Comparison of ENCODE assay signal across 9 mouse cellular contexts in genomic region chr6:114928462-114928861, GRCm38 (mm10). TPM values are rescaled to one million over a fixed set of nuclear protein-coding genes. Genes with fewer than 3 reads are reported as not detected.
DNase-seq lines count a peak whose midpoint lies in the region; ATAC-seq and TF ChIP-seq lines count a peak whose summit lies in the region.
"Had no signal": no experiment of that assay in that cellular context is flagged by ENCODE, and none has a peak within 500 bp of the region (broad histone marks: within the 10 kb centered on the region; RNA-seq: fewer than 3 reads in every experiment).

No protein-coding gene starts in this region.

- peak; percentile 96 for TF ChIP-seq CTCF in stomach, postnatal 0 days (IDR thresholded peaks at IDR 0.05; ENCODE audit: low read depth)

- peaks cover 11% of the 10 kb centered on the region; the same call in 1 of the 2 replicates for H3K4me1 ChIP-seq in hindbrain, embryonic 15.5 days (replicated peaks)
- peaks cover 30% of the 10 kb centered on the region for H3K4me1 ChIP-seq in limb, embryonic 14.5 days (ENCODE audit: control insufficient read depth, insufficient read depth, low read length)
- peaks cover 2% of the 10 kb centered on the region; the same call in 1 of the 2 replicates for H3K4me1 ChIP-seq in stomach, postnatal 0 days (replicated peaks; ENCODE audit: control insufficient read depth, insufficient read depth)

- DNase-seq in urinary bladder, adult 18-20 months (ENCODE audit: low spot score in 2 of 2) = peak; percentile 46 to 63
- no peak for DNase-seq in urinary bladder, postnatal 10 days (ENCODE audit: low spot score)
- DNase-seq in cerebellum, adult 9-10 months = peak; percentile 92
- peak; percentile 59 to 66 for DNase-seq in frontal cortex, postnatal 14 days (ENCODE audit: low spot score in 2 of 2)
- peak; percentile 58 for DNase-seq in limb, embryonic 14.5 days (ENCODE audit: low spot score)
- DNase-seq in natural killer cell, adult 2 months (ENCODE audit: low spot score in 2 of 2) = peak; percentile 71 to 74
- DNase-seq in stomach, postnatal 0 days (ENCODE audit: low spot score) = peak; percentile 74

- no peaks in the 10 kb centered on the region for H3K36me3 ChIP-seq in hindbrain, embryonic 15.5 days
- no peaks in the 10 kb centered on the region for H3K36me3 ChIP-seq in limb, embryonic 14.5 days (ENCODE audit: control insufficient read depth, insufficient read depth, low read length)
- no peaks in the 10 kb centered on the region for H3K36me3 ChIP-seq in stomach, postnatal 0 days (ENCODE audit: control insufficient read depth, insufficient read depth, low read length)

- WGBS in hindbrain, embryonic 15.5 days = 3% methylated on average over 4 of the region's 4 CpGs
- WGBS in limb, embryonic 14.5 days = 8% methylated on average over 4 of the region's 4 CpGs
- WGBS in stomach, postnatal 0 days = 5% methylated on average over 4 of the region's 4 CpGs

- no peak for TF ChIP-seq POLR2A in limb, embryonic 14.5 days (IDR thresholded peaks at IDR 0.05; ENCODE audit: borderline replicate concordance, extremely low read depth, insufficient read depth, insufficient read length)

- H3K27me3 ChIP-seq in hindbrain, embryonic 15.5 days = no peaks in the 10 kb centered on the region
- no peaks in the 10 kb centered on the region for H3K27me3 ChIP-seq in limb, embryonic 14.5 days (ENCODE audit: control insufficient read depth, insufficient read depth, low read length)
- H3K27me3 ChIP-seq in stomach, postnatal 0 days (ENCODE audit: control insufficient read depth, insufficient read depth, low read length) = no peaks in the 10 kb centered on the region
- H3K27me3 ChIP-seq: embryonic facial prominence, embryonic 15.5 days had no signal

- TF ChIP-seq EP300 in stomach, postnatal 0 days (optimal IDR thresholded peaks at IDR 0.05) = no peak

- no peak overlapping the region for H3K4me2 ChIP-seq in hindbrain, embryonic 15.5 days
- no peak overlapping the region for H3K4me2 ChIP-seq in limb, embryonic 14.5 days (replicated peaks; ENCODE audit: low read depth, low read length, severe bottlenecking)
- no peak overlapping the region for H3K4me2 ChIP-seq in stomach, postnatal 0 days (replicated peaks; ENCODE audit: low read depth)
- H3K4me2 ChIP-seq: embryonic facial prominence, embryonic 15.5 days had no signal

- no peak overlapping the region for H3K9ac ChIP-seq in hindbrain, embryonic 15.5 days
- H3K9ac ChIP-seq in limb, embryonic 14.5 days (ENCODE audit: low read depth, low read length, severe bottlenecking) = no peak overlapping the region
- H3K9ac ChIP-seq in stomach, postnatal 0 days (ENCODE audit: low read length) = no peak overlapping the region
- H3K9ac ChIP-seq: embryonic facial prominence, embryonic 15.5 days had no signal

- H3K4me3 ChIP-seq in hindbrain, embryonic 15.5 days = no peak overlapping the region
- H3K4me3 ChIP-seq in limb, embryonic 14.5 days (replicated peaks; ENCODE audit: low read length) = no peak overlapping the region
- no peak overlapping the region for H3K4me3 ChIP-seq in stomach, postnatal 0 days (ENCODE audit: low read depth, low read length)
- H3K4me3 ChIP-seq: embryonic facial prominence, embryonic 15.5 days had no signal

- 0 out of 2 replicates have a peak, but pooled peaks have one; percentile 33 for ATAC-seq in hindbrain, embryonic 15.5 days (ENCODE audit: low FRiP score, low read depth)
- ATAC-seq in limb, embryonic 14.5 days (ENCODE audit: low FRiP score, low read depth) = peak; percentile 41
- 0 out of 2 replicates have a peak, but pooled peaks have one; percentile 36 for ATAC-seq in stomach, postnatal 0 days (ENCODE audit: low FRiP score, low TSS enrichment)

- H3K27ac ChIP-seq in hindbrain, embryonic 15.5 days (replicated peaks) = no peak overlapping the region
- no peak overlapping the region for H3K27ac ChIP-seq in limb, embryonic 14.5 days (replicated peaks; ENCODE audit: low read depth, low read length)
- no peak overlapping the region for H3K27ac ChIP-seq in stomach, postnatal 0 days (replicated peaks)
- H3K27ac ChIP-seq: embryonic facial prominence, embryonic 15.5 days had no signal

- no peaks in the 10 kb centered on the region for H3K9me3 ChIP-seq in hindbrain, embryonic 15.5 days
- no peaks in the 10 kb centered on the region for H3K9me3 ChIP-seq in limb, embryonic 14.5 days (ENCODE audit: control insufficient read depth, low read length)
- H3K9me3 ChIP-seq in stomach, postnatal 0 days (ENCODE audit: control insufficient read depth, low read length) = no peaks in the 10 kb centered on the region

RNA-seq across cellular contexts. Expression of gene Vgll4, which starts 41.3 kb away (rescaled TPM):
- 51.8 and 59.6 TPM in 2 replicates for polyA plus RNA-seq in hindbrain, embryonic 15.5 days (2015; fragmentation: Nextera tagmentation; extraction: Ambion mirVana)
- 70.1 and 91.7 TPM in 2 replicates for polyA plus RNA-seq in limb, embryonic 14.5 days (2012; rRNA removed)
- polyA plus RNA-seq in limb, embryonic 14.5 days (2014; fragmentation: Nextera tagmentation; extraction: Ambion mirVana) = 103 and 113 TPM in 2 replicates
- 38.5 and 42.1 TPM in 2 replicates for polyA plus RNA-seq in stomach, postnatal 0 days (2015; fragmentation: Nextera tagmentation; extraction: Ambion mirVana)
